Mouse (Mus musculus) MEL (cell line): ENCODE results near the gene Hoxc6.

Experiments used
- CHD1 ChIP-seq: IDR thresholded peaks from 2 replicates; pipeline ENCODE4 v1.6.1; 2012; ENCODE audit warnings: low read depth, mild to moderate bottlenecking, inconsistent platforms, low read length, improper control_type of control experiment
- CTCF ChIP-seq, 3 experiments: IDR thresholded peaks in 2 of 3; conservative IDR thresholded peaks in 1 of 3; 2 replicates each; pipeline ENCODE4 v1.5.1; 2011 to 2012; ENCODE audit warnings: low read length in 3 of 3, low read depth in 2 of 3, mild to moderate bottlenecking in 2 of 3, improper control_type of control experiment in 1 of 3, inconsistent platforms in 1 of 3, mixed read lengths in 1 of 3, moderate library complexity in 1 of 3; ENCODE audit not compliant: control insufficient read depth in 1 of 3, insufficient read depth in 1 of 3, poor library complexity in 1 of 3, severe bottlenecking in 1 of 3
- E2F4 ChIP-seq: IDR thresholded peaks from 2 replicates; pipeline ENCODE4 v1.6.1; 2011; ENCODE audit warnings: low read depth, low read length, improper control_type of control experiment, borderline replicate concordance
- EP300 ChIP-seq, 2 experiments: IDR thresholded peaks; 2 replicates each; pipeline ENCODE4 v1.6.1; 2011; ENCODE audit warnings: improper control_type of control experiment in 2 of 2, low read length in 2 of 2, low read depth in 1 of 2, mild to moderate bottlenecking in 1 of 2
- JUND ChIP-seq: IDR thresholded peaks from 2 replicates; pipeline ENCODE4 v1.6.1; 2011; ENCODE audit warnings: low read depth, mild to moderate bottlenecking, improper control_type of control experiment, low read length
- MAFK ChIP-seq: IDR thresholded peaks from 2 replicates; pipeline ENCODE4 v1.6.1; 2011; ENCODE audit warnings: low read depth, mild to moderate bottlenecking, low read length, improper control_type of control experiment, borderline replicate concordance
- MEF2A ChIP-seq: IDR thresholded peaks from 2 replicates; pipeline ENCODE4 v1.6.1; 2014; ENCODE audit warnings: low read depth, mild to moderate bottlenecking, inconsistent platforms, low read length, improper control_type of control experiment; ENCODE audit not compliant: poor library complexity, insufficient replicate concordance, severe bottlenecking; ENCODE audit errors: extremely low read depth
- NRF1 ChIP-seq: IDR thresholded peaks from 2 replicates; pipeline ENCODE4 v1.6.1; 2014; ENCODE audit warnings: low read depth, mild to moderate bottlenecking, inconsistent platforms, low read length, improper control_type of control experiment, moderate library complexity; ENCODE audit not compliant: poor library complexity, insufficient read depth, severe bottlenecking
- POLR2A ChIP-seq, 2 experiments: IDR thresholded peaks; 2 replicates each; pipeline ENCODE4 v1.6.1; 2011 to 2012; ENCODE audit warnings: low read length in 2 of 2, mild to moderate bottlenecking in 2 of 2, control low read depth in 1 of 2, improper control_type of control experiment in 1 of 2, low read depth in 1 of 2, moderate library complexity in 1 of 2; ENCODE audit not compliant: control insufficient read depth in 1 of 2, insufficient read depth in 1 of 2, poor library complexity in 1 of 2
- POLR2AphosphoS2 ChIP-seq: IDR thresholded peaks from 2 replicates; pipeline ENCODE4 v1.6.1; 2011; ENCODE audit warnings: low read length, improper control_type of control experiment
- TAL1 ChIP-seq: IDR thresholded peaks from 2 replicates; pipeline ENCODE4 v1.6.1; 2012; ENCODE audit warnings: mild to moderate bottlenecking, inconsistent platforms, low read length, moderate library complexity, mixed read lengths
- TBP ChIP-seq: IDR thresholded peaks from 2 replicates; pipeline ENCODE4 v1.8.0; 2011; ENCODE audit warnings: low read depth, low read length, improper control_type of control experiment
- TCF12 ChIP-seq: IDR thresholded peaks from 2 replicates; pipeline ENCODE4 v1.6.1; 2014; ENCODE audit warnings: low read depth, mild to moderate bottlenecking, inconsistent platforms, low read length, improper control_type of control experiment, moderate library complexity
- ZC3H11A ChIP-seq: IDR thresholded peaks from 2 replicates; pipeline ENCODE4 v1.6.1; 2012; ENCODE audit warnings: low read depth, mild to moderate bottlenecking, inconsistent platforms, low read length, improper control_type of control experiment

GRCm38 (mm10) chr15:102956906-102957305 is 41.2 kb upstream of the Hoxc6 start:
- TF ChIP-seq CTCF (IDR thresholded peaks at IDR 0.05 in 2 of 3, conservative IDR thresholded peaks at IDR 0.05 in 1 of 3; ENCODE audit: control insufficient read depth in 1 of 3, insufficient read depth in 1 of 3, low read depth in 2 of 3, low read length in 3 of 3, poor library complexity in 1 of 3, severe bottlenecking in 1 of 3) (no peak), JUND (no peak), POLR2A (IDR thresholded peaks at IDR 0.05; ENCODE audit: control insufficient read depth in 1 of 2, insufficient read depth in 1 of 2, low read depth in 1 of 2, low read length in 2 of 2, poor library complexity in 1 of 2) (no peak), MEF2A (no peak), TBP (no peak), MAFK (no peak), CHD1 (no peak), EP300 (IDR thresholded peaks at IDR 0.05; ENCODE audit: low read depth in 1 of 2, low read length in 2 of 2) (no peak), NRF1 (no peak), TCF12 (no peak), POLR2AphosphoS2 (no peak), E2F4 (no peak), TAL1 (no peak), ZC3H11A (no peak)
